Mouse (Mus musculus) lung, adult 10 weeks (tissue): ENCODE measurements around the gene Hs3st2. TPM values are rescaled to one million over a fixed set of nuclear protein-coding genes. Genes with fewer than 3 reads are reported as not detected.

Source experiments
- polyA plus RNA-seq: library from polyadenylated mRNA; stranded (reverse); fragments of 350-450 nt; fragmentation: Illumina TruSeq; extraction: RNeasy Lipid Tissue Mini Kit (QIAGEN cat#74804); gene quantifications from one replicate; pipeline ENCODE4 v1.2.3, GENCODE M21; 2014; ENCODE audit warnings: low read depth, low replicate concordance; ENCODE audit not compliant: insufficient read depth

Hs3st2 gene
- not detected for polyA plus RNA-seq

DNA sequence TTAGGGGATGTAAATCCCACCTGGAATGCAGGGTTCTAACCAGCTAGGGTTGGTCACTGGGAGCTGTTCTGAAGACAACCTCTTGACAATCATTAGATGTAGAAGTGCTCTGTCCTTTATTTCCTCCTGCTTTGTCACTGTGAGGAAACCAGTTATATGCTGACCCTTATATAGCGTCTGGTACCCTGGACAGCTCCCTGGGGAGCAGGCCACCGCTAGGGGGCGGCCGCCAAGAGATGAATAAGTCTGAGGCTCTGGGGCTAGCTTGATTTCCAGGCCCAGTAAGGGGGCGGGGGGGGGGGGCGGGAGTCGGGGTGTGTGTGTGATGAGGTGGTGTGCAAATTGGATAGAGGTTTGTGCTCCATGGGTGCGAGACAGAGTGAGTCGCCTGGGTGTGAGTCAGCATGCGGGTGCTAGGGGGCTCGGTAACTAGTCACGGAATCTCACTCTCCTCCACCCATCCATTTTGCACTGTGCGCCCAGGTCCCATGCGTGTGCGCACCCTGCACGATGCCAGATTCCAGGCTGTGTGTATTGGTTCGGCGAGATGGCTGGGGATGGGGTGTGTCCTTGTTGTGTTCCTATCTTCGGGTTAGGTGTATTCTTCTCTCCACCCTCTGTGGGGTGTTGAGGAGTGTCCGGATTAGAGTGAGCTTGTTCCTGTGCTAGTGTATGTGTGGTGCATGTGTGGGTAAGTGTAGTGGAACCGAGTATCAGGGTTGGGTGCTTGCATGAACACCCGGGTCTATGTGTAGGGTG, at the start of gene Hs3st2:
Gene Hs3st2 (plus strand): TSS at position 635 of the 759 bp plus-strand sequence.

